Mouse (Mus musculus) G1E (cell line): ENCODE results near the gene Gm17482.

ENCODE experiments used
- CTCF ChIP-seq: IDR thresholded peaks from 2 replicates; pipeline ENCODE4 v1.5.1; 2012; ENCODE audit warnings: low read depth, low read length, inconsistent platforms, mixed read lengths
- GATA1 ChIP-seq: IDR thresholded peaks from 2 replicates; pipeline ENCODE4 v1.6.1; 2012; ENCODE audit warnings: borderline replicate concordance, low read length, inconsistent platforms, mixed read lengths
- GATA2 ChIP-seq: IDR thresholded peaks from 2 replicates; pipeline ENCODE4 v1.6.1; 2012; ENCODE audit warnings: low read depth, low read length, inconsistent platforms, borderline replicate concordance

DNA sequence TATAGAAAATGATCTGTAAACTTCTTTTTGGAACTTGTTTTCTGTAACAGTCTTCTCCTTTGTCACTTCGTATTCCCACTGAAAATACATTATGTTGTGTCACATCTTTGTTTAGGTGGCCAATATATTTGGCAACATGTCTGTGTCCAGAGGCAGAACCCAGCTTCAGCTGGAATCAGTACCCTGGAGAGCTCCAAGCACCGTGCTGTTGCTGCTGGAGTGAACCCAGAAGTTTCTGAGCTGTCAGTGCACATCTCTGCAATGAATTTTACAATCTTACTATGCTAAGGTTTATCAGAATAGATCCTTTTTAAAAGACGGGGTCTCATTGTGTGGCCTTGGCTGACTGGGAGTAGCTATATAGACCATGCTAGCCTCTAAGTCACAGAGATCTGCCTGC lies 48.3 kb upstream of the Gm17482 start:
- no peak for TF ChIP-seq CTCF
- TF ChIP-seq GATA1: no peak
- TF ChIP-seq GATA2: no peak
